Mouse (Mus musculus) gastrocnemius, postnatal 14 days (tissue): ENCODE measurements around the gene Trpm3. TPM values are rescaled to one million over a fixed set of nuclear protein-coding genes. Genes with fewer than 3 reads are reported as not detected.
A peak's percentile ranks its signal among the peaks of the same experiment; 100 is the strongest.

ENCODE experiments used
- DNase-seq: peaks from one replicate; pipeline ENCODE4 v3.0.0; 2021; ENCODE audit warnings: mixed read lengths
- intact Hi-C: fragments of 180-260 bp; cut with DNase I; formaldehyde crosslinking; loops from one replicate; pipeline ENCODE4 v1.15.1; 2025; ENCODE audit warnings: low total_unique reads
- total RNA-seq, 2 experiments: library from RNA; stranded (reverse); gene quantifications; 2 replicates each; pipeline ENCODE4 v1.2.3; 2021

Gene Trpm3
- total RNA-seq, 2 experiments from 2014 or later: 1.5 TPM

DNA sequence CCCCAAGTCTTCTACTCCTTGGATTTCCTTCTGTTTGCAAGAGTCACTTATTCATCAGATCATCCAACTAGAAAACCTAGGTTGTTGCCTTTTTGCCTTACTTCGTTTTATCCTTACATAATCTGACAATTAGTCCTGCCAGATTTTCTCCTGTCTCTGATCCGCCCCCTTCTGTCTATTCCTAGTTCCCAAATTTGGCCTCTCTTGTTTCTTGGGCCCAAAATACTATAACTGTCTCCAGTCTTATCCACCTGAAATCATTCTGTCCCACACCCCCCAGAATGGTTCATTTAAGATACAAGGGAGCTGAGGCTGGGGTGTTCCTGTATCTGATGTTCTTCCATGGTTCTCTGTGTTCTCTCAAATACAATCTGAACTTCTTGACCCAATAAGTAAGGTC is 318.1 kb downstream of the Trpm3 start:
- DNase-seq: no peak
- intact Hi-C loops: no loop called here

GRCm38 (mm10) chr19:22462043-22462442 is 323.2 kb downstream of the Trpm3 start:
- intact Hi-C loops: no loop called here
- DNase-seq: no peak

DNA sequence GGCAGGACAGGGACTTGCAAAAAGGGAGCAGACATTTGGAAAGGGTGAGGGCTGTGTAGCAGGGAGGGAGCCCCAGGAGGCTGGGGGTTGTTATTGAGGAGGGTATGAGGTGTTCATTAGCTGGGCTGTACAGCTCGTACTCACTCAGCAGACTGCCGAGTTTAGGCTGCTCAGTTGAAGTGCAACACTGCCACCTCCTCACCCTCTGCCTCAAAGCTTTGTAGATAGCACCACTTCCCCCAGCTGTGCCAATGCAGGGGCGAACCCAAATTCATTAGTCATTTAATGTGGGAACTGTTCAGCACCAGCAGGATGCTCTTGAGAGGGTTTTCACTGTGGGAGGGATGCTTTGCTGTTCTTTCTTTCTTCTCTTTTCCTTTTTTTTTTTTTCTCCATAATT is 324.7 kb downstream of the Trpm3 start:
- intact Hi-C loops: no loop called here
- no peak for DNase-seq

DNA sequence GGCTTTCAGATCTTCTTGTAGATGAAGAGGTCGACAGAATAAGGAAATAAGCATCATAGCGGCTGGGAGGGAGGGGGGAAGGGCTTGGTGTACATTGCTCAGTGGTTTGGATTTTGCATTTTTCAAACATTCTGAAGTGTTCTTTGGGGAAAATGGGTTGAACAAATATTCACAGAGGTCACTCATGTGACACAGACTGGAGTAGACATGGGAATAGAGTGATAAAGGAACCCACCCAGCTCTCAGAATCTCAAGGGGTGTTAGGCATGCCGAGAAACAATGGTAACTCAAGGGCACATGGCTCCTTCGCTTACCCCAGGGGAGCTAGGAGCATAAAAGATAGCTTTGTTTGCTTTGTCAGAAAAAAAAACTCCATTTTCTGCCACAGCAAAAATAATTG is 330.8 kb downstream of the Trpm3 start:
- DNase-seq: no peak
- intact Hi-C loops: no loop called here

DNA sequence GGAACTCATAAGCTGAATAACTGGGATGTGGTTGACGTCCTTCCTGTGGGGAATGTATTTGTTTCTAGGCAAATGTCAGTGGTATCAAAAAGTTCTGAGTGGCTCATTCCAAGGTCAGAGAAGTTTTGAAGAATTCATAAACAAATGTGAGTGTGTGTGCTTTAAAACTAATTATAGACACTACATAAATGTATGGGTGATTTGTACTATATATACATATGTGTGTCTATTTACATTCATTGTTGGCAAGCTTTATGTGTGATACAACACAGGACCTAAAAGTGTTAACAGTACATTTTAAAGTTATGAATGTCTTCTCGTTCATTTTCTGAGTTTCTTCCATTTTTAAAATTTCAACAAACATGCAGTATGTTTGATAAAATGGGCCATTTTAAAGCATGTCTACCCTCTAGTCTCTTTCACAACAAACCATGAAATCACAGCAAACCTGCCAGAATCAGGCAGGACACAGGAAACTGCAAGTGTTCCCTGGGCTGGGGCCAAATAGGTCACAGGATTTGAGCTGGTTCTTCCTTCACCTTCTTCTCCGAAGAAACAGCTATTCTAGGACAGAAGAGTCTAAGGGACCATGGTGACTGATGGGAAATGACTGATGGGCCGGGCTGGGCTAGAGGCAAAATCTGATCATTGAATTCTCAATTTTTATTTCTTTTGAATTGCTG is 334.3 kb downstream of the Trpm3 start:
- intact Hi-C loops: no loop called here
- no peak for DNase-seq

DNA sequence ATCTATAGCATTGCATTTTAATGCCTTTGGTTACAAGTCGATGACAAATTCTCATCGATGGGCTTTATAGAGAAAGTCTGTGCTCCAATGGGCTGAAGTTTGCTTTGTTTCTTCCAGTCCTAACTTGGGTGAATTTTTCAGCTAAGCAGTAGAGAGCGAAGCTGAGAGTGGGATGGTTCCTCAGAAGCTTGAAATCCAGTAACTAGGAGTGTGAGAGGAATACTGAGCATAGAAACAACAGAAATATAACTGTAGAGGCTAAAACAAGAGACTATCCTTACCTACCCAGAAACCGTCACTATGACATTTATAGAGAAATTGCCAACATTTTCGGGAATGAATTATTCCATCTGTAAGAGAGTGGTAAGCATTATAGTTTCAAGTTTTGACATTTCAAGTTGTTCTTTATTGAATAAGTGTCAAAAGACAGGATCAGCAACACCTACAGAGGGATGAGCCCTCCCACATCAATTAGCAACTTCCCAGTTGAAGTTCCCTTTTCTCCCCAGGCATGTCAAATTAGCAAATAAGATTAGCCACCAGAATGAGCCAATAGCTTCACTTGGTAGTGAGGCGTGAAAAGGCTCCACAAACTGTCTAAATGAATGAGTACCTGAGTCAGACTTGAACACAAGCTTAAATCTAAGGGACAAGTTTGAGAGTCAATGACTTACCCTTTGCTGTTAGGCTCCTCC is 339.6 kb downstream of the Trpm3 start:
- DNase-seq: no peak
- intact Hi-C loops: no loop called here

DNA sequence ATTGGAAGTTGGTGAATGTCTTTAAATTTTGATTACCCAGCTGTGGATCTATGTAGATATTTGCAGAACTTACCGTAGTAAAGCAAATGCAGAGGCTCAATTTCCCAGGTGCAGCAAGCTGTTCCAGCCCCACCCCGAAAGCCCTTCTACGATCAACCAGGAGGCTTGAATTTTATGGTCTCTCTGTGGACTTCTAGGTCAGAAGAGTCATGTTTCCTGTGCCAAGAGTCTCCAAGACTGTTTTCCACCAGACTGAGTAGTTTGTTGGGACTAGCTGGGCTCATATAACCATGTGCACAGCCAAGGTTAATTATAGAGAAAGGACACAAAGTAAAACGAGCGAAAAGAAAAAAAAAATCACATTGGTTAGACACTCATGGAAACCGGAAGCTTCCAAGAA is 364.6 kb downstream of the Trpm3 start:
- intact Hi-C loops: no loop called here
- no peak for DNase-seq

- DNase-seq: no peak
- intact Hi-C loops: no loop called here
These were observed 379.7 kb downstream of the Trpm3 start for GRCm38 (mm10) chr19:22518508-22518907.

- intact Hi-C loops: no loop called here
- DNase-seq: no peak
These were observed 389.1 kb downstream of the Trpm3 start for GRCm38 (mm10) chr19:22527944-22528343.

GRCm38 (mm10) chr19:22542990-22543709 is 404.3 kb downstream of the Trpm3 start:
- intact Hi-C loops: no loop called here
- DNase-seq: no peak

DNA sequence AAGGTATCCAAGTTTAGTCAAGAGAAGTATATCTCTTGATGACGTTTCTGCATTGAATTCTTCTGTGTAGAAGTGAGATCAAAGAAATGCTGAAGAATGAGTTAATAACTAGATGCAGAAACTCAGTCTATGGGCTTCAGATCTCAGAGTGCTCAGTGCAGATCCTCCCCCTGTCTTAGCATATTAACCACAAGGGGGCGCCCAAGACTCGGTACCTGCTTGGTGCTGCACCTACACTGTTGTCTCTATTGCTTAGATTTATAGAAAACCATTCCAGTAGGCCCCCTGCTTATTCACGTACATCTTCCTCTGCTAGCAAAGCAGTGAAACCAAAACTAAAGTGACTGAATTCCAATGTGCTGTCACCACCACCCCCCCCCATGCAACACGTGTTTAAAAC is 413.3 kb downstream of the Trpm3 start:
- intact Hi-C loops: loop anchor here (2.0 kb wide), 1 partner anchor 331 kb away; no protein-coding TSS in a partner anchor

DNA sequence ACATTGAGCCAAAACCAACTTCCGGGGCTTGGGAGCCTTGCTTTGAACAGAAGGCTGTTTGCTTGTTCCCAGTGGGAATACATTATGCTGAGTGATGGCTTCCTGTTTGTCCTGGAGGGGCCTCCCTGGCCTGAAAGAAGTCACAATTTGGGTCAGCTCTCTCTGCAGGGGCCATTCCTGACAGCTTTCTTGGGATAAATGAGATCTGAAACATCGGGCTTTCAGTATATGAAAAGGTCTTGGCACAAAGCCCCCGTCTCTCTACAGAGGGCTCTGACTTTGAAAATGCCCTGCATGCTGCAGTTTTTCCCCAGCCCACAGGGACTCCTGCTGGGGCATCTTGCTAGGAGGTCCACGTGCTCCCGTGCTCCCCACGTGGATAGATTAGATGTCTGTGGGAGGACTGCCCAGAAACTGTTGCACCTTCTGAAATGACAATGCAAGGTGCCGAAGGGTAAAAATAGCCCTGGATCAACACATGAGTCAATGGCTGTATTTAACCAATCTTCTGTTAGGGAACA is 415.6 kb downstream of the Trpm3 start:
- intact Hi-C loops: no loop called here
- peak; percentile 7 for DNase-seq

More for the DNA sequence above, 413.3 kb downstream of the Trpm3 start:
- peak; percentile 49 for DNase-seq

GRCm38 (mm10) chr19:22572396-22572795 is 433.6 kb downstream of the Trpm3 start:
- no peak for DNase-seq
- intact Hi-C loops: no loop called here

DNA sequence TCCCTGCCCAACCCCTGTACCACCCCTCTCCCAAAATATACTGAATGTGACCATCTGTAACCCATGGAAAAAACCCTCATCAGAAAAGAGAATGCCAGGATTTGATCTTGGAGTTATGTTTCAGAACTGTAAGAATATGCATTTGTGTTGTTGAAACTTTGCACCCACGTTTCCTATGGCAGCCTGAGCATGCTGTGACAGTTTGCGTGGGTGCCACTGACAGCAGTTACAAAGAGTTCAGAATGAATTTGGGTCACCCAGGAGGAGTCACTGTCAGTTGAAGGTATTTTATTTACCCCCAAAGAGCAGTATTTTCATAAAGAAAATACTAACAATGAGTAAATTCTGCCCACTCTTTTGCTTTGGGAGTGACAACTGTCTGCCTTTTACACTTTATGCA is 434.0 kb downstream of the Trpm3 start:
- intact Hi-C loops: no loop called here
- DNase-seq: no peak

- no peak for DNase-seq
- intact Hi-C loops: no loop called here
These were observed 443.4 kb downstream of the Trpm3 start for GRCm38 (mm10) chr19:22582120-22582745.

DNA sequence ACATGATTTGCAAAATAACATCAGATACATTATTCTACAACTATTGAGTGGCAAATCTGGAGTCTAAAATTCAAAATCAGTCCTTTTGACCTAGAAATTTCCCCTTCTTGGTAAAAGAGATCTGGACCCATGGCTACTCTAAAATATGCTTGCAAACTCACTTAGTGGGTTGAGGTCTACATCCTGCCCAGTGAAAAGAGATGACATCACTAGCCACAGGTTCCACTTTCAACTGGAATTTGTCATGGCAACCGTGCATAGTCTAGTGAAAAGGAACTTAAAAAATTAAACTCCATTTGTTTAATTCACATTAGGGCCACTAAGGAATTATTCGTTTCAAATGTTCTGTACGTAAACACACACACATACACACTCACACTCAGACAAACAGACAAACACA is 455.6 kb downstream of the Trpm3 start:
- DNase-seq: no peak
- intact Hi-C loops: no loop called here

GRCm38 (mm10) chr19:22595246-22595645 is 456.4 kb downstream of the Trpm3 start:
- intact Hi-C loops: no loop called here
- no peak for DNase-seq

GRCm38 (mm10) chr19:22596715-22597114 is 457.9 kb downstream of the Trpm3 start:
- intact Hi-C loops: no loop called here
- peak; percentile 6 for DNase-seq

- intact Hi-C loops: no loop called here
- no peak for DNase-seq
These were observed 465.5 kb downstream of the Trpm3 start for GRCm38 (mm10) chr19:22604322-22604721.
